Comparison of ENCODE assay signal across 8 mouse cellular contexts in genomic region chr6:116767738-116768522, GRCm38 (mm10). TPM values are rescaled to one million over a fixed set of nuclear protein-coding genes. Genes with fewer than 3 reads are reported as not detected.
A peak's percentile ranks its signal among the peaks of the same experiment; 100 is the strongest.
DNase-seq lines count a peak whose midpoint lies in the region; ATAC-seq and TF ChIP-seq lines count a peak whose summit lies in the region.

No protein-coding gene starts in this region.

- no peaks in the 10 kb centered on the region for H3K4me1 ChIP-seq in embryonic facial prominence, embryonic 11.5 days (ENCODE audit: control insufficient read depth, insufficient read depth, low read length)
- peaks cover 4% of the 10 kb centered on the region for H3K4me1 ChIP-seq in heart, adult 2 months (ENCODE audit: control insufficient read depth, insufficient read depth, low read length)
- no peaks in the 10 kb centered on the region for H3K4me1 ChIP-seq in limb, embryonic 11.5 days (ENCODE audit: control insufficient read depth, insufficient read depth, low read length)

- H3K27ac ChIP-seq in embryonic facial prominence, embryonic 11.5 days (replicated peaks; ENCODE audit: low read depth, low read length) = no peak overlapping the region
- H3K27ac ChIP-seq in heart, adult 2 months = peak overlapping the region; percentile 5; the same call in 1 of the 2 replicates
- H3K27ac ChIP-seq in limb, embryonic 11.5 days (replicated peaks; ENCODE audit: low read depth, low read length) = no peak overlapping the region

- H3K9ac ChIP-seq in embryonic facial prominence, embryonic 11.5 days (replicated peaks; ENCODE audit: low read length) = no peak overlapping the region
- no peak overlapping the region for H3K9ac ChIP-seq in heart, adult 2 months (ENCODE audit: low read depth, low read length)
- no peak overlapping the region for H3K9ac ChIP-seq in limb, embryonic 11.5 days (ENCODE audit: low read length)

- no peak overlapping the region for H3K4me3 ChIP-seq in embryonic facial prominence, embryonic 11.5 days (ENCODE audit: low read depth, low read length)
- H3K4me3 ChIP-seq in heart, adult 2 months = no peak overlapping the region
- H3K4me3 ChIP-seq in limb, embryonic 11.5 days (ENCODE audit: low read depth, low read length) = no peak overlapping the region

- intact Hi-C loops in heart, adult 2 months (cut with DNase I) = loop anchor here (2.0 to 10.0 kb wide), 4 partner anchors 113 to 1061 kb away; partner anchors contain the start of genes Cxcl12 and Depp1

- no peak overlapping the region for H3K4me2 ChIP-seq in embryonic facial prominence, embryonic 11.5 days (ENCODE audit: low read depth, low read length)
- no peak overlapping the region for H3K4me2 ChIP-seq in limb, embryonic 11.5 days (ENCODE audit: low read depth, severe bottlenecking)

- H3K9me3 ChIP-seq in embryonic facial prominence, embryonic 11.5 days (replicated peaks; ENCODE audit: control insufficient read depth, low read length) = no peaks in the 10 kb centered on the region
- no peaks in the 10 kb centered on the region for H3K9me3 ChIP-seq in limb, embryonic 11.5 days (ENCODE audit: control insufficient read depth, low read length)

- no peak for TF ChIP-seq POLR2A in heart, adult 2 months (IDR thresholded peaks at IDR 0.05; ENCODE audit: insufficient read depth, low read depth, low read length)

- peak; percentile 41 for DNase-seq in 416B (ENCODE audit: low read depth)
- DNase-seq in adrenal gland, postnatal 36 days = peak; percentile 83 to 89
- DNase-seq in embryonic facial prominence, embryonic 11.5 days (ENCODE audit: low spot score) = peak; percentile 85
- peak; percentile 74 to 87 for DNase-seq in heart, adult 2 months
- peak; percentile 81 for DNase-seq in kidney, adult 9 months
- peak; percentile 91 for DNase-seq in limb, embryonic 11.5 days (ENCODE audit: low spot score)
- peak; percentile 59 for DNase-seq in splenic B cell, adult 2 months (ENCODE audit: low read depth, low spot score)

- 0 out of 2 replicates have a peak, but pooled peaks have one; percentile 29 for TF ChIP-seq EP300 in heart, adult 2 months (IDR thresholded peaks at IDR 0.05; ENCODE audit: insufficient read depth, low read depth, low read length)

- TF ChIP-seq CTCF in heart, adult 2 months (IDR thresholded peaks at IDR 0.05) = no peak

- no peaks in the 10 kb centered on the region for H3K27me3 ChIP-seq in embryonic facial prominence, embryonic 11.5 days (ENCODE audit: control insufficient read depth, insufficient read depth, low read length)
- no peaks in the 10 kb centered on the region for H3K27me3 ChIP-seq in heart, adult 2 months (ENCODE audit: control insufficient read depth, insufficient read depth, low read length)
- H3K27me3 ChIP-seq in limb, embryonic 11.5 days (ENCODE audit: control insufficient read depth, insufficient read depth, low read length) = no peaks in the 10 kb centered on the region
- no peaks in the 10 kb centered on the region; the same call in 1 of the 2 replicates for H3K27me3 ChIP-seq in splenic B cell, adult 2 months (ENCODE audit: control insufficient read depth, insufficient read depth, low read length, poor library complexity, severe bottlenecking)

- H3K79me2 ChIP-seq in heart, adult 2 months (replicated peaks; ENCODE audit: control insufficient read depth, insufficient read depth, low read length) = no peaks in the 10 kb centered on the region

- no peaks in the 10 kb centered on the region for H3K36me3 ChIP-seq in embryonic facial prominence, embryonic 11.5 days (replicated peaks; ENCODE audit: control insufficient read depth, insufficient read depth, low read depth, low read length)
- H3K36me3 ChIP-seq in heart, adult 2 months (ENCODE audit: control insufficient read depth, insufficient read depth, low read length) = no peaks in the 10 kb centered on the region
- no peaks in the 10 kb centered on the region for H3K36me3 ChIP-seq in limb, embryonic 11.5 days (ENCODE audit: control insufficient read depth, insufficient read depth, low read length)
- no peaks in the 10 kb centered on the region for H3K36me3 ChIP-seq in splenic B cell, adult 2 months (ENCODE audit: control insufficient read depth, insufficient read depth, low read length, poor library complexity, severe bottlenecking)

- WGBS in embryonic facial prominence, embryonic 11.5 days = 37% methylated on average over 17 of the region's 17 CpGs
- 23% methylated on average over 17 of the region's 17 CpGs for WGBS in heart, adult 2 months
- WGBS in limb, embryonic 11.5 days = 37% methylated on average over 17 of the region's 17 CpGs

- no peak for ATAC-seq in embryonic facial prominence, embryonic 11.5 days (replicated peaks; ENCODE audit: insufficient number of reproducible peaks, low FRiP score, low TSS enrichment, low read depth)
- no peak for ATAC-seq in limb, embryonic 11.5 days (ENCODE audit: insufficient number of reproducible peaks, low FRiP score, low TSS enrichment, low read depth)
- ATAC-seq in monocyte, adult 5-6 weeks (replicated peaks; ENCODE audit: insufficient number of reproducible peaks, low FRiP score, low TSS enrichment, poor library complexity, severe bottlenecking) = peak; percentile 75

RNA-seq across cellular contexts. Expression of gene Tmem72, which starts 51.2 kb away (rescaled TPM):
- under 1 TPM; 0.07 TPM for total RNA-seq in adrenal gland, postnatal 36 days (2021)
- polyA plus RNA-seq in embryonic facial prominence, embryonic 11.5 days (2014; fragmentation: Nextera tagmentation; extraction: Ambion mirVana) = 0.07 TPM in 2 replicates
- under 1 TPM; 0.03 to 0.05 TPM for total RNA-seq in heart, adult 2 months (2021)
- under 0.01 TPM in 2 replicates for polyA plus RNA-seq in heart, adult 2 months (2012; rRNA removed)
- 0.04 and 0.10 TPM in 2 replicates for polyA plus RNA-seq in limb, embryonic 11.5 days (2014; fragmentation: Nextera tagmentation; extraction: Ambion mirVana)
- 0.29 to 0.68 TPM (median 0.32 TPM) in 3 replicates for total RNA-seq in monocyte, adult 5-6 weeks (2017)

Comparison
In these comparisons a context has a peak if more than half of its experiments do, and no peak if none do; other contexts are left out.
1. DNase-seq: peak in every context shown above with its lines; median percentile 91 in limb, embryonic 11.5 days; 86 in adrenal gland, postnatal 36 days; 85 in embryonic facial prominence, embryonic 11.5 days; 81 in kidney, adult 9 months; 80 in heart, adult 2 months; 59 in splenic B cell, adult 2 months; 41 in 416B.